22 mouse cellular contexts compared by ENCODE assay signal in the genomic region with DNA sequence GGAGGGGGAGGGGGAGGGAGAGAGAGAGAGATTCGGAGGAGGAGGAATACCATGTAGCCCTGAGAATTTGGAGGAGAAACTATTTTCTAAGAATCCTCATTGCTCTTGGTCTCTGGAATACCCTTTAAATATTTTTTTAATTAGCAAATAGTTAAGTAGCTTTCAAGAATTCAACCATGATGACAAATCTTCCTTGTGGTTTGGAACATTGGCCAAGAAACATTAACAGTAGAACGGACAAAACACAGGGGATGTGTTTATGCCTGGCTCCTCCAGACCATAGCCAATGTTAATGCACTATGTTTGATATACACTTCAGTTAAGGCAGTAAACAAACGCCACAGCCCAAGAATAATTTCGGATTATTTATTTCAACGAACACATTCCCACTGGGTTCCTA.
"Had no signal": no experiment of that assay in that cellular context is flagged by ENCODE, and none has a peak within 500 bp of the region (broad histone marks: within the 10 kb centered on the region; RNA-seq: fewer than 3 reads in every experiment).

No protein-coding gene starts in this region.

- H3K4me3 ChIP-seq: gastrocnemius, adult 2 months; heart, embryonic 10.5 days; heart, embryonic 12.5 days; hindbrain, embryonic 13.5 days; hindbrain, embryonic 15.5 days; limb, embryonic 13.5 days; limb, embryonic 15.5 days; liver, embryonic 12.5 days had no signal

- DNase-seq: gastrocnemius, adult 2 months; gastrocnemius, postnatal 10 days; gastrocnemius, postnatal 25 days; heart, adult 18-20 months; heart, postnatal 10 days; kidney, adult 11 months; kidney, adult 2 months; kidney, adult 9 months; kidney, postnatal 14 days; kidney, postnatal 36 days; layer of hippocampus, adult 9-11 months; layer of hippocampus, postnatal 36 days; left cerebral cortex, postnatal 4 days had no signal

- H3K9me3 ChIP-seq: heart, embryonic 10.5 days; heart, embryonic 12.5 days; hindbrain, embryonic 13.5 days; hindbrain, embryonic 15.5 days; limb, embryonic 13.5 days; limb, embryonic 15.5 days; liver, embryonic 12.5 days had no signal

- H3K4me1 ChIP-seq: heart, embryonic 10.5 days; heart, embryonic 12.5 days; hindbrain, embryonic 13.5 days; hindbrain, embryonic 15.5 days; limb, embryonic 13.5 days; limb, embryonic 15.5 days; liver, embryonic 12.5 days had no signal

- H3K27ac ChIP-seq: gastrocnemius, adult 2 months; heart, embryonic 10.5 days; hindbrain, embryonic 13.5 days; hindbrain, embryonic 15.5 days; hindbrain, postnatal 0 days; limb, embryonic 13.5 days; limb, embryonic 15.5 days; liver, embryonic 12.5 days had no signal

- H3K36me3 ChIP-seq: heart, embryonic 10.5 days; heart, embryonic 12.5 days; hindbrain, embryonic 13.5 days; hindbrain, embryonic 15.5 days; limb, embryonic 13.5 days; limb, embryonic 15.5 days; liver, embryonic 12.5 days had no signal

- H3K4me2 ChIP-seq: heart, embryonic 12.5 days; hindbrain, embryonic 13.5 days; hindbrain, embryonic 15.5 days; limb, embryonic 13.5 days; limb, embryonic 15.5 days; liver, embryonic 12.5 days had no signal

- H3K27me3 ChIP-seq: hindbrain, embryonic 15.5 days; limb, embryonic 13.5 days; limb, embryonic 15.5 days; liver, embryonic 12.5 days had no signal

- ATAC-seq: hindbrain, postnatal 0 days; intestine, embryonic 16.5 days; liver, embryonic 12.5 days had no signal

- H3K9ac ChIP-seq: heart, embryonic 12.5 days; hindbrain, embryonic 13.5 days; hindbrain, embryonic 15.5 days; limb, embryonic 13.5 days; limb, embryonic 15.5 days; liver, embryonic 12.5 days had no signal
